Mouse (Mus musculus): ENCODE results near the gene Rpp25l.
"Not testable (repeated sequence)": the region's sequence is repeated elsewhere in the genome, so short reads cannot be mapped to it uniquely, and the experiment has no call there.

DNA sequence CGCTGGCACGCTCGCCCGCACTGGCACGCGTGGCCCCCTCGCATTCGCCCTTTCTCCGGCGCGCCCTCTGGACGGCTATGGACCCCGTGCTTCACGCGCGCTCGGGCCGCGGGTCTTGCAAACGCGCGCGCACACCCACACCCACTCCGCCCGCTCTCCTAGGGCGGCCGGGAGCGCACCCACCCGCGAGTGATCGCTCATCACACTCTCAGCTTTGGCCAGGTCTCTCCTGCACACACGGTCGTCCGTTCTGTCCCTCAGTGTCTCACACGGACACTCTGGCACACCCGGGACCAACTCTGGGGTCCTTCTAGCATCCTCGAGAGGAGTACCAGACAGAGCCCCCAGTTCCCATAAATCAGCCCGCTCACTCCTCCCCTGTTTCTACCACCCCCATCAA, 17.5 kb downstream of the Rpp25l start:
- not testable (repeated sequence) for TF ChIP-seq POLR2AphosphoS2 (IDR thresholded peaks at IDR 0.05; ENCODE audit: low read length); BHLHE40 (IDR thresholded peaks at IDR 0.05; ENCODE audit: borderline replicate concordance, low read depth, low read length); UBTF (IDR thresholded peaks at IDR 0.05; ENCODE audit: borderline replicate concordance, insufficient read depth, low read depth, low read length); CTCF (IDR thresholded peaks at IDR 0.05 in 2 of 3, conservative IDR thresholded peaks at IDR 0.05 in 1 of 3; ENCODE audit: control insufficient read depth in 1 of 3, insufficient read depth in 1 of 3, low read depth in 2 of 3, low read length in 3 of 3, poor library complexity in 1 of 3, severe bottlenecking in 1 of 3); POLR2A (IDR thresholded peaks at IDR 0.05; ENCODE audit: control insufficient read depth in 1 of 2, insufficient read depth in 1 of 2, low read depth in 1 of 2, low read length in 2 of 2, poor library complexity in 1 of 2); MAFK (IDR thresholded peaks at IDR 0.05; ENCODE audit: borderline replicate concordance, low read depth, low read length); ZMIZ1 (IDR thresholded peaks at IDR 0.05; ENCODE audit: low read depth, low read length); MAZ (IDR thresholded peaks at IDR 0.05; ENCODE audit: low read depth, low read length); E2F4 (IDR thresholded peaks at IDR 0.05; ENCODE audit: borderline replicate concordance, low read depth, low read length); MAX (IDR thresholded peaks at IDR 0.05; ENCODE audit: low read length); USF1 (IDR thresholded peaks at IDR 0.05; ENCODE audit: low read depth, low read length); EP300 (IDR thresholded peaks at IDR 0.05; ENCODE audit: low read depth in 1 of 2, low read length in 2 of 2); NELFE (IDR thresholded peaks at IDR 0.05; ENCODE audit: low read depth, low read length); ETS1 (IDR thresholded peaks at IDR 0.05; ENCODE audit: low read depth, low read length)

Measured in MEL (cell line).